Mouse (Mus musculus) brain, adult 2 months (tissue): ENCODE data around the gene Abl1.

Experiments used
- DNase-seq: peaks from one replicate; pipeline ENCODE4 v3.0.0; 2011; ENCODE audit warnings: low read depth, low spot score

The Abl1 gene

GRCm38 (mm10) chr2:31823933-31824730 lies 136.0 kb downstream of the Abl1 start:
- DNase-seq: peak; percentile 62

GRCm38 (mm10) chr2:31825469-31825911 lies 137.3 kb downstream of the Abl1 start:
- DNase-seq: peak; percentile 62

- peak; percentile 75 for DNase-seq
These were observed 138.2 kb downstream of the Abl1 start for GRCm38 (mm10) chr2:31826094-31827085.

- peak; percentile 57 for DNase-seq
These were observed 139.7 kb downstream of the Abl1 start for GRCm38 (mm10) chr2:31827877-31828276.

- DNase-seq: no peak
These were observed 140.2 kb downstream of the Abl1 start for GRCm38 (mm10) chr2:31828311-31828825.

GRCm38 (mm10) chr2:31836091-31836490 lies 147.9 kb downstream of the Abl1 start:
- DNase-seq: no peak

- DNase-seq: no peak
These were observed 148.8 kb downstream of the Abl1 start for GRCm38 (mm10) chr2:31836985-31837384.

GRCm38 (mm10) chr2:31838868-31839267 lies 150.7 kb downstream of the Abl1 start:
- DNase-seq: no peak

GRCm38 (mm10) chr2:31844729-31845136 lies 156.6 kb downstream of the Abl1 start:
- no peak for DNase-seq

- no peak for DNase-seq
These were observed 157.3 kb downstream of the Abl1 start for GRCm38 (mm10) chr2:31845512-31845895.

GRCm38 (mm10) chr2:31845896-31846691 lies 157.9 kb downstream of the Abl1 start, which contains the start of gene Fibcd1:
Gene Fibcd1 (minus strand): TSS chr2:31846005.
- peak; percentile 26 for DNase-seq

- DNase-seq: no peak
These were observed 158.8 kb downstream of the Abl1 start for GRCm38 (mm10) chr2:31846692-31847660.

- DNase-seq: peak; percentile 70
These were observed 159.7 kb downstream of the Abl1 start for GRCm38 (mm10) chr2:31847908-31848307.

GRCm38 (mm10) chr2:31850141-31850540 lies 162.0 kb downstream of the Abl1 start:
- DNase-seq: peak; percentile 24
